Mouse (Mus musculus): ENCODE measurements at regions not wholly inside any gene's neighbourhood (a gene's known extent, or its start where the extent isn't known, plus 50 kb on each side); places are given as distances from the start of the nearest gene placed in this dataset.

DNA sequence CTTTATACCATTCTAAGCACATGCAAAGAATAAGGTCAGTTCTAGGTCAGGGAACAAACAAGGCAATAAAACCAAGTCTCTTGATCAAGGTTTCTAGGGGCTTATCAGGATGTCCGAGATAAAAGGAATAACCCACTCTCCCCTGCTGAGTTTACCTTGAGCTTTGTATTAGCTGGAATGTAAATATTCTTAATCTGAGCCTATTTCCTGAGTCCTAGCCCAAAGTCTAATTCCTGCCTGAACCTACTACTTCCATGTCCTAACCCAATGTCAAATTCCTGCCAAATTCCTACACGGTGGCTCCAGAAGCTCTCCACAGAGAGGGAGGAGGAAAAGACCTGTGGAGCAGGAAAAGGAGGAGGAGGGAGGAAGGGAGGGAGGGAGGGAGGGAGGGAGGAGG, 169.6 kb upstream of the Jarid2 start:
- TF ChIP-seq TAL1 (IDR thresholded peaks at IDR 0.05; ENCODE audit: low read length) (no peak), GATA1 (IDR thresholded peaks at IDR 0.05; ENCODE audit: low read length) (no peak)

Measured in erythroblast, embryonic 14.5 days (primary cell).